Mouse (Mus musculus) left cerebral cortex, adult 9 months (tissue): Measurements from ENCODE around the gene Btbd19.

Experiments used
- DNase-seq, 2 experiments: peaks; one replicate each; pipeline ENCODE4 v3.0.0; 2022; ENCODE audit warnings: low spot score in 2 of 2

The Btbd19 gene

GRCm38 (mm10) chr4:117113237-117113636 lies 12.3 kb downstream of the Btbd19 start:
- DNase-seq: no peak

- DNase-seq: no peak
These were observed 14.5 kb downstream of the Btbd19 start for GRCm38 (mm10) chr4:117110985-117111384.

- no peak for DNase-seq
These were observed 15.3 kb downstream of the Btbd19 start for GRCm38 (mm10) chr4:117110249-117110648.

GRCm38 (mm10) chr4:117109330-117109729 lies 16.2 kb downstream of the Btbd19 start:
- DNase-seq: no peak

GRCm38 (mm10) chr4:117108524-117108849 lies 17.0 kb downstream of the Btbd19 start:
- DNase-seq: no peak

- DNase-seq: no peak
These were observed 17.6 kb downstream of the Btbd19 start for GRCm38 (mm10) chr4:117107813-117108523.

GRCm38 (mm10) chr4:117105127-117105526 lies 20.4 kb downstream of the Btbd19 start:
- DNase-seq: no peak

GRCm38 (mm10) chr4:117104672-117105071 lies 20.9 kb downstream of the Btbd19 start:
- no peak for DNase-seq

- DNase-seq: no peak
These were observed 24.3 kb downstream of the Btbd19 start for GRCm38 (mm10) chr4:117101218-117101617.

- DNase-seq: no peak
These were observed 25.5 kb downstream of the Btbd19 start for GRCm38 (mm10) chr4:117100036-117100435.

- DNase-seq: no peak
These were observed 26.8 kb downstream of the Btbd19 start for GRCm38 (mm10) chr4:117098764-117099036.

GRCm38 (mm10) chr4:117097969-117098763 lies 27.4 kb downstream of the Btbd19 start:
- no peak for DNase-seq

GRCm38 (mm10) chr4:117096666-117097065 lies 28.9 kb downstream of the Btbd19 start:
- DNase-seq: no peak

- DNase-seq: peak in 1 of 2 experiments; percentile 18
These were observed 29.7 kb downstream of the Btbd19 start, which contains the start of gene Ptch2 for GRCm38 (mm10) chr4:117095551-117096452. TSS of gene Ptch2 (plus strand) at chr4:117096075.

GRCm38 (mm10) chr4:117094626-117095361 lies 30.7 kb downstream of the Btbd19 start:
- no peak for DNase-seq

- DNase-seq: no peak
These were observed 34.9 kb downstream of the Btbd19 start for GRCm38 (mm10) chr4:117090586-117090985.

- DNase-seq: no peak
These were observed 37.4 kb downstream of the Btbd19 start for GRCm38 (mm10) chr4:117087948-117088640.

GRCm38 (mm10) chr4:117071183-117071582 lies 54.3 kb downstream of the Btbd19 start:
- no peak for DNase-seq

- no peak for DNase-seq
These were observed 54.9 kb downstream of the Btbd19 start for GRCm38 (mm10) chr4:117070624-117071023.

GRCm38 (mm10) chr4:117069647-117070046 lies 55.9 kb downstream of the Btbd19 start:
- DNase-seq: no peak
